Mouse (Mus musculus) intestine, postnatal 0 days (tissue): ENCODE measurements at regions not wholly inside any gene's neighbourhood (a gene's known extent, or its start where the extent isn't known, plus 50 kb on each side); places are given as distances from the start of the nearest gene placed in this dataset.

Experiments used
- ATAC-seq: fragments of 200-750 bp; cut with Nextera tagmentation; 2 replicates; pipeline ENCODE4 v1.8.0; 2017; ENCODE audit warnings: mild to moderate bottlenecking, moderate TSS enrichment, moderate library complexity
- H3K27ac ChIP-seq: fragments of 300-500 bp; sonication (generic); 2 replicates; pipeline ENCODE4 v1.5.1; 2014; ENCODE audit warnings: mild to moderate bottlenecking, low read depth, low read length, moderate library complexity
- H3K27me3 ChIP-seq: fragments of 300-500 bp; sonication (generic); replicated peaks from 2 replicates; pipeline ENCODE4 v1.6.1; 2014; ENCODE audit warnings: low read length, mixed read lengths; ENCODE audit not compliant: control insufficient read depth, insufficient read depth
- H3K36me3 ChIP-seq: fragments of 300-500 bp; sonication (generic); 2 replicates; pipeline ENCODE4 v1.6.1; 2014; ENCODE audit warnings: mild to moderate bottlenecking, moderate library complexity; ENCODE audit not compliant: control insufficient read depth, insufficient read depth
- H3K4me1 ChIP-seq: fragments of 300-500 bp; sonication (generic); replicated peaks from 2 replicates; pipeline ENCODE4 v1.6.1; 2014; ENCODE audit warnings: antibody characterized with exemption, low read length, mixed read lengths; ENCODE audit not compliant: control insufficient read depth, insufficient read depth
- H3K4me2 ChIP-seq: fragments of 300-500 bp; sonication (generic); replicated peaks from 2 replicates; pipeline ENCODE4 v1.6.1; 2014; ENCODE audit warnings: low read depth, mild to moderate bottlenecking, moderate library complexity
- H3K4me3 ChIP-seq: fragments of 300-500 bp; sonication (generic); 2 replicates; pipeline ENCODE4 v1.5.1; 2014; ENCODE audit warnings: low read depth, low read length
- H3K9ac ChIP-seq: fragments of 300-500 bp; sonication (generic); 2 replicates; pipeline ENCODE4 v1.6.1; 2014; ENCODE audit warnings: mild to moderate bottlenecking, low read depth, low read length
- H3K9me3 ChIP-seq: fragments of 300-500 bp; sonication (generic); 2 replicates; pipeline ENCODE4 v1.6.1; 2016; ENCODE audit warnings: mixed run types; ENCODE audit not compliant: control insufficient read depth
- CTCF ChIP-seq: sonication (generic); IDR thresholded peaks from 2 replicates; pipeline ENCODE4 v1.5.1; 2016; ENCODE audit warnings: low read depth, mild to moderate bottlenecking, control low read depth, antibody characterized with exemption, moderate library complexity
- WGBS: fragments of 180-500 bp; shearing (Covaris S2); extraction: QIAGEN DNeasy Blood & Tissue Kit; methylation state at CpG from one replicate; pipeline ENCODE4 v1.1.7; 2014; 5-methylcytosine and 5-hydroxymethylcytosine counted together

DNA sequence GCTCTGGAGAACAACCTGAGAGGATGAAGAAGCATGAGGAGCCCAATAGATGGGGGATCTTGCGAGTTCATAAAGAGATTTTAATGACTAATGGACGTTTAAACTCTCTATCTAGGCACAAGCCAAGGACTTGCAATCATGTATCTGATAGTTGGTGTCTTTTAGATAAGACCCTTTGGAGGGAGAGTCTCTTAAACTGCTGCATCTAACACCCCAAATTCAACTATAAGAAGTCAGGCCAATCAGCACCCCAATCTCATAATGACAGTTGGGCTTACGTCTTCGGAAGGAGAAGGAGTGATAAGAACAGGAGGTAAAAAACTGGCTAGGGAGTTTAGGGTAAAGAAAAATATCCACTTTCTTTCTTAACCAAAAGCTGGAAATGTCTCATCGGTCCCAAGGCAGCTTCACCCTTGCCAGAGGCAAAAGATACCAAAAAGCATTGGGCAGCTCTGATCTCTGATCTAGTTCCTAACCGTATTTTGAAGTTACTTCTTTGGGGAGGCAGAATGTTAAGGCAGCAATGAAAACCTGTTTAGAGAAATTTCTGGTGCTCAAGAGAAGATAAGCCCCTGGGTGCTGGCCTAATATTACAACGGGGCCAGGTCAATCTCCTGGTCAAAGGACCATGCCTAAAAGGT lies 173.6 kb upstream of the Atp2b1 start:
- TF ChIP-seq CTCF: no peak
- ATAC-seq: no peak

DNA sequence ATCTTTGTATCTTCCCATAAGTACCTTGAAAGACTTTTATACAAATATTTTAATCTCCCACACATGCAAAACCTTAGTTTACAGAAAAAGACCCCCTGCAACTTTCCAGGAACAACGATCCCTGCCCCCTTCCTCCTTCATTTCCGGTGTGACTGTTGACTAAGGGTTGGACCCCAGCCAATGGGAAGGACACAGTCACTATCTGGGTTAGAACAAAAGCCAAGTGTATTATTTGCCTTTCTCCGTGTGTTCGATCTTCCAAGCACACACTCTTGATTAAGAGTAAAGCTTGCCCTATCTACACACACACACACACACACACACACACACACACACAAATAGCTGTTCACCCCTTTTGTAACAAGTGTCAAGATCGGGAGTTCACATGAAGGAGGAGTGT lies 172.8 kb upstream of the Atp2b1 start:
- Histone ChIP-seq H3K4me3 (no peak overlapping the region), H3K4me2 (no peak overlapping the region), H3K9me3 (no peaks in the 10 kb centered on the region), H3K27me3 (no peaks in the 10 kb centered on the region), H3K4me1 (0 out of 2 replicates have a peak, but pooled peaks cover 7% of the 10 kb centered on the region), H3K36me3 (no peaks in the 10 kb centered on the region), H3K27ac (no peak overlapping the region), H3K9ac (no peak overlapping the region)
- no peak for TF ChIP-seq CTCF
- 34% methylated on average over 5 of the region's 5 CpGs for WGBS
- ATAC-seq: no peak

More for the DNA sequence above, 173.6 kb upstream of the Atp2b1 start:
- Histone ChIP-seq H3K27ac (no peak overlapping the region), H3K4me2 (no peak overlapping the region), H3K9ac (no peak overlapping the region), H3K27me3 (no peaks in the 10 kb centered on the region), H3K4me3 (no peak overlapping the region), H3K9me3 (no peaks in the 10 kb centered on the region), H3K36me3 (no peaks in the 10 kb centered on the region), H3K4me1 (0 out of 2 replicates have a peak, but pooled peaks cover 7% of the 10 kb centered on the region)
- 87% methylated on average over 7 of the region's 7 CpGs for WGBS

DNA sequence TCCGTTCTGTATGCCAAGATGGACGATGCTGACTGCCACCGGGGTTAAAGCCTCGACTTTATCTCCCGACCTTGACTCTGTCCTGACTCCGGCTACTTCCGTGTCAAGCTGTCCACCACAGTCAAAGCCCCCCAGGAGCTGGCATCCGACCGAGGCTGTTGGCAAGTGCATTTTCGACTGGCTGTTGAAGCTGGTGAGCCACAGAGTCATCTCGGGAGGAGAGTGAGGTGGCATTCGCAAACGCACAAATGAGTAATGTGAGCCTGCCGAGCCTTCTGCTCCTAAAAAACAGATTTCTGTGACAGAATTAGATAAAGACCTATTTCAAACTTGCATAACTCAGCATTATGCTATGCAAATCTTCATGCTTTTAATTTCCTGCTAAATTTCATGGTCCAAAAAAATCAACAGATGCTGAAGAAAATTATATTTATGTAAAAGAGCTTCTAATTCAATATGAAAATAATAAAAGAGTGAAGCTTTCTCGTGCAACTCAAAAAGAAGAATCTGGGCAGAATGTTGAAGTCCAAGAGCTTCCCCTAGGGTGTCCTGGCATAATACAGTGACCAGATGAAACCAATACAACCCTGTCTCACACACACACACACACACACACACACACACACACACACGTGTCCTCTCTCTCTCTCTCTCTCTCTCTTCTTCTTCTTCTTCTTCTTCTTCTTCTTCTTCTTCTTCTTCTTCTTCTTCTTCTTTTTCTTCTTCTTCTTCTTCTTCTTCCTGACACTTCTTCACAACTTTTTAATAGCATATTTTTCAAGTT lies 171.2 kb upstream of the Atp2b1 start:
- Histone ChIP-seq H3K27ac (no peak overlapping the region), H3K27me3 (no peaks in the 10 kb centered on the region), H3K4me2 (no peak overlapping the region), H3K9me3 (no peaks in the 10 kb centered on the region), H3K9ac (no peak overlapping the region), H3K36me3 (no peaks in the 10 kb centered on the region), H3K4me3 (no peak overlapping the region), H3K4me1 (0 out of 2 replicates have a peak, but pooled peaks cover 7% of the 10 kb centered on the region)
- ATAC-seq: no peak
- no peak for TF ChIP-seq CTCF
- WGBS: 81% methylated on average over 16 of the region's 16 CpGs

DNA sequence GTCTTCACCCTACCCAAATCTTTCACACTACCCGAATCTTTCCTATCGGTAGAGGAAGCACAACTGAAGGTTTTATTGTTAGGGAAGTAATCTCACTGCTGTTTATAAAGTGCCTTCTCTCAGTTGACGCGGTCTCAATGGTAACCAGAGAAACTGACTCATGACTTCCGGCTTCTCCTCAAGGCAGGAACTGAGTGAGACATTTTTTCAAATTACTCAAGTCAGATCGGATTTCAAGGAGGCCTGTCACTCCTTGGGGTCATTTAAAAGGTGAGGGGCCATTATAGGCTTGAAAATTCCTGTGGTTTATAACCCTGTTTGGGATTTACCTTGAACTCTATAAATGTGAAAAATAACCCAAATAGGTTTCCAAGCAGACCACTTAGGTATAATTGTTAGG lies 170.0 kb upstream of the Atp2b1 start:
- Histone ChIP-seq H3K9ac (no peak overlapping the region), H3K4me1 (0 out of 2 replicates have a peak, but pooled peaks cover 7% of the 10 kb centered on the region), H3K9me3 (no peaks in the 10 kb centered on the region), H3K4me3 (no peak overlapping the region), H3K27me3 (no peaks in the 10 kb centered on the region), H3K36me3 (no peaks in the 10 kb centered on the region), H3K4me2 (peak overlapping the region; percentile 47), H3K27ac (no peak overlapping the region)
- peak; percentile 73 for ATAC-seq
- TF ChIP-seq CTCF: no peak
- WGBS: 9% methylated on average over 6 of the region's 6 CpGs

DNA sequence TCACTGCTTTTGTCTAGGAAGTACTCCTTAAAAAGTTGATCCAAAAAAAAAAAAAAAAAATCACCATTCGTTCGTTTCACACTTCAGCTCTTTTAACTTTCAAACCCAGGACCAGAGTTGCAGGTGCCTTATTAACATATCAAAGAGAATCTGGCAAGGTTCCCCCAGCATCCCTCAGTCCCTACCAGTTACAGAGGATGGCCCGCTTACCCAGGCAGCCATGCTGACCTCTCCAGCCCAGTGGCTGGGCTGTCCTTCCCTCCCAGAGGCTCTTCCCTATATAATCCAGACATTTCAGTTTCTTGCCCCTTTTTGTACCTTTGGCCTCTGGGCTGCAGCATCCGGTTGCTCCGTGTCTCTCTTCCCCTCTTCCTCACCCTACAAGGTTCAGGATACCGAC lies 169.5 kb upstream of the Atp2b1 start:
- H3K9ac ChIP-seq: no peak overlapping the region
- ATAC-seq: no peak

DNA sequence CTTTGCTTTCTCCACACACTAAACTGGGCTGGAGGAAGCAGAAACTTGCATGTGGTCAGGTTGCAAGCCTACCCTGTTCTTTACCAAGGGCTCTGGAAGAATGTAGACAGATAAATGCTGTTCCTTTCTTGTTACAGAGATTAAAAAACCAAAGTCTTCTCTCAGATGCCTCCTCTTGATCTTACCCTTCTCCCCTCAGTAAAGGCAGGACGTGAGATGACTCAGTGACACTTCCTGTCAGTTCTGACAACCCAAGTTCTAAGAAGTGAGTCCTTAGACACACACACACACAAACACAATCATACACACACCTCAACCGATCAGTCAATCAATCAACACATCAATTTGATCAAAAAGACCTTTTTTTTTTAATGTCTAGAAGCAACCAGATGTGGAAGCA lies 168.8 kb upstream of the Atp2b1 start:
- H3K4me3 ChIP-seq: no peak overlapping the region
- H3K36me3 ChIP-seq: no peaks in the 10 kb centered on the region
- no peak overlapping the region for H3K27ac ChIP-seq
- H3K4me1 ChIP-seq: 0 out of 2 replicates have a peak, but pooled peaks cover 7% of the 10 kb centered on the region
- ATAC-seq: no peak
- WGBS: 88% methylated on average over 2 of the region's 2 CpGs
- no peaks in the 10 kb centered on the region for H3K9me3 ChIP-seq
- H3K9ac ChIP-seq: no peak overlapping the region
- H3K27me3 ChIP-seq: no peaks in the 10 kb centered on the region
- H3K4me2 ChIP-seq: no peak overlapping the region
- TF ChIP-seq CTCF: no peak

More for the DNA sequence above, 169.5 kb upstream of the Atp2b1 start:
- Histone ChIP-seq H3K4me2 (no peak overlapping the region), H3K9me3 (no peaks in the 10 kb centered on the region), H3K4me3 (no peak overlapping the region), H3K4me1 (0 out of 2 replicates have a peak, but pooled peaks cover 7% of the 10 kb centered on the region), H3K27ac (no peak overlapping the region), H3K36me3 (no peaks in the 10 kb centered on the region), H3K27me3 (no peaks in the 10 kb centered on the region)
- TF ChIP-seq CTCF: no peak
- 61% methylated on average over 6 of the region's 6 CpGs for WGBS
